Mouse (Mus musculus): ENCODE data around the gene Gnb1.

- TF ChIP-seq CTCF (IDR thresholded peaks at IDR 0.05; ENCODE audit: low read depth), result no peak
- no peak for TF ChIP-seq EP300 (IDR thresholded peaks at IDR 0.05; ENCODE audit: low read depth)
Measured at GRCm38 (mm10) chr4:155510981-155511380, 19.8 kb downstream of the Gnb1 start.

Measured in liver, embryonic 14.5 days (tissue).